Mouse (Mus musculus) spleen, adult 2 months (tissue): ENCODE data around the gene Cdh23.

Experiments used
- CTCF ChIP-seq: fragments of 200-500 bp; IDR thresholded peaks from 2 replicates; pipeline ENCODE4 v1.5.1; 2011; ENCODE audit warnings: mild to moderate bottlenecking, inconsistent platforms; ENCODE audit not compliant: insufficient read depth, insufficient read length, insufficient replicate concordance; ENCODE audit errors: extremely low read depth
- POLR2A ChIP-seq: fragments of 200-500 bp; IDR thresholded peaks from 2 replicates; pipeline ENCODE4 v1.6.1; 2011; ENCODE audit warnings: low read depth, low read length, inconsistent platforms

- TF ChIP-seq CTCF (no peak), POLR2A (no peak)
Measured at GRCm38 (mm10) chr10:60357901-60358300, 338.4 kb downstream of the Cdh23 start.
